Mouse (Mus musculus) lung, postnatal 0 days (tissue): ENCODE results near the gene Sik1. TPM values are rescaled to one million over a fixed set of nuclear protein-coding genes. Genes with fewer than 3 reads are reported as not detected.
A peak's percentile ranks its signal among the peaks of the same experiment; 100 is the strongest.
"Not testable (repeated sequence)": the region's sequence is repeated elsewhere in the genome, so short reads cannot be mapped to it uniquely, and the experiment has no call there.

Experiments
- ATAC-seq: fragments of 200-750 bp; cut with Nextera tagmentation; 2 replicates; pipeline ENCODE4 v1.8.0; 2017; ENCODE audit warnings: moderate library complexity
- DNase-seq: peaks from one replicate; pipeline ENCODE4 v3.0.0-alpha.2; 2016; ENCODE audit warnings: low spot score
- H3K27ac ChIP-seq: fragments of 300-500 bp; sonication (generic); 2 replicates; pipeline ENCODE4 v1.5.1; 2014; ENCODE audit warnings: antibody characterized with exemption, mild to moderate bottlenecking, low read length, mixed read lengths
- H3K27me3 ChIP-seq: fragments of 300-500 bp; sonication (generic); replicated peaks from 2 replicates; pipeline ENCODE4 v1.6.1; 2014; ENCODE audit warnings: low read length, mixed read lengths; ENCODE audit not compliant: insufficient read depth
- H3K36me3 ChIP-seq: fragments of 300-500 bp; sonication (generic); 2 replicates; pipeline ENCODE4 v1.6.1; 2014; ENCODE audit warnings: low read length, mixed read lengths; ENCODE audit not compliant: insufficient read depth
- H3K4me1 ChIP-seq: fragments of 300-500 bp; sonication (generic); 2 replicates; pipeline ENCODE4 v1.6.1; 2014; ENCODE audit warnings: antibody characterized with exemption, low read depth, low read length, mixed read lengths; ENCODE audit not compliant: insufficient read depth
- H3K4me2 ChIP-seq: fragments of 300-500 bp; sonication (generic); replicated peaks from 2 replicates; pipeline ENCODE4 v1.6.1; 2014; ENCODE audit warnings: low read depth, mild to moderate bottlenecking, low read length, moderate library complexity, mixed read lengths
- H3K4me3 ChIP-seq: fragments of 300-500 bp; sonication (generic); 2 replicates; pipeline ENCODE4 v1.5.1; 2014; ENCODE audit warnings: low read depth, low read length
- H3K9ac ChIP-seq: fragments of 300-500 bp; sonication (generic); replicated peaks from 2 replicates; pipeline ENCODE4 v1.6.1; 2014; ENCODE audit warnings: low read depth, mild to moderate bottlenecking
- H3K9me3 ChIP-seq: fragments of 300-500 bp; sonication (generic); 2 replicates; pipeline ENCODE4 v1.6.1; 2016; ENCODE audit warnings: low read length, mixed read lengths
- CTCF ChIP-seq: IDR thresholded peaks from 2 replicates; pipeline ENCODE4 v1.5.1; 2016; ENCODE audit warnings: antibody characterized with exemption, mild to moderate bottlenecking
- EP300 ChIP-seq: IDR thresholded peaks from 2 replicates; pipeline ENCODE4 v1.6.1; 2016; ENCODE audit warnings: antibody characterized with exemption, mild to moderate bottlenecking, control low read depth
- WGBS: fragments of 180-500 bp; shearing (Covaris S2); extraction: QIAGEN DNeasy Blood & Tissue Kit; methylation state at CpG from one replicate; pipeline ENCODE4 v1.1.7; 2014; 5-methylcytosine and 5-hydroxymethylcytosine counted together
- polyA plus RNA-seq: library from polyadenylated mRNA; unstranded; fragments of >200 nt; fragmentation: Nextera tagmentation; extraction: Ambion mirVana; gene quantifications from 2 replicates; pipeline ENCODE4 v1.2.1, GENCODE M21; 2015

Sik1 gene
- polyA plus RNA-seq, 1 experiment from 2014 or later, result 35.9 TPM

- 51% methylated on average over 4 of the region's 4 CpGs for WGBS
- no peak overlapping the region for H3K9ac ChIP-seq
- no peaks in the 10 kb centered on the region for H3K9me3 ChIP-seq
- H3K4me2 ChIP-seq, result no peak overlapping the region
- ATAC-seq, result no peak
- no peaks in the 10 kb centered on the region for H3K27me3 ChIP-seq
- no peaks in the 10 kb centered on the region for H3K36me3 ChIP-seq
- DNase-seq, result peak; percentile 14
- H3K4me1 ChIP-seq, result peaks cover 37% of the 10 kb centered on the region
- TF ChIP-seq CTCF (no peak), EP300 (no peak)
- no peak overlapping the region for H3K4me3 ChIP-seq
- H3K27ac ChIP-seq, result peak overlapping the region; percentile 77
These were observed 36.3 kb upstream of the Sik1 start for GRCm38 (mm10) chr17:31891858-31892257.

GRCm38 (mm10) chr17:31890311-31890951 is 34.8 kb upstream of the Sik1 start:
- peak overlapping the region; percentile 77 for H3K27ac ChIP-seq
- no peaks in the 10 kb centered on the region for H3K9me3 ChIP-seq
- H3K4me3 ChIP-seq, result no peak overlapping the region
- no peaks in the 10 kb centered on the region for H3K27me3 ChIP-seq
- TF ChIP-seq EP300 (peak; percentile 19; the same call in 1 of the 2 replicates), CTCF (no peak)
- peaks cover 29% of the 10 kb centered on the region for H3K4me1 ChIP-seq
- no peaks in the 10 kb centered on the region for H3K36me3 ChIP-seq
- no peak overlapping the region for H3K9ac ChIP-seq
- no peak overlapping the region for H3K4me2 ChIP-seq
- DNase-seq (peak; percentile 36), ATAC-seq (no peak)
- WGBS, result 14% methylated on average over 2 of the region's 2 CpGs

GRCm38 (mm10) chr17:31889446-31890201 is 34.0 kb upstream of the Sik1 start:
- Histone ChIP-seq H3K36me3 (no peaks in the 10 kb centered on the region), H3K9me3 (no peaks in the 10 kb centered on the region), H3K27me3 (no peaks in the 10 kb centered on the region), H3K9ac (no peak overlapping the region), H3K4me2 (no peak overlapping the region), H3K27ac (peak overlapping the region; percentile 77), H3K4me1 (peaks cover 29% of the 10 kb centered on the region), H3K4me3 (no peak overlapping the region)
- DNase-seq (peak; percentile 86), ATAC-seq (peak; percentile 71)
- WGBS, result 45% methylated on average over 9 of the region's 9 CpGs
- TF ChIP-seq CTCF (no peak), EP300 (0 out of 2 replicates have a peak, but pooled peaks have one; percentile 21)

GRCm38 (mm10) chr17:31888540-31888939 is 32.9 kb upstream of the Sik1 start:
- Histone ChIP-seq H3K27me3 (no peaks in the 10 kb centered on the region), H3K36me3 (no peaks in the 10 kb centered on the region), H3K9me3 (no peaks in the 10 kb centered on the region), H3K4me3 (no peak overlapping the region), H3K9ac (no peak overlapping the region), H3K4me2 (no peak overlapping the region), H3K27ac (no peak overlapping the region), H3K4me1 (peaks cover 29% of the 10 kb centered on the region)
- ATAC-seq (no peak), DNase-seq (no peak)
- TF ChIP-seq EP300 (no peak), CTCF (no peak)
- 45% methylated on average over 6 of the region's 6 CpGs for WGBS

- WGBS, result 52% methylated on average over 1 of the region's 1 CpGs
- not testable (repeated sequence) for ATAC-seq, H3K9me3 ChIP-seq, H3K9ac ChIP-seq, H3K27ac ChIP-seq, H3K4me3 ChIP-seq, H3K27me3 ChIP-seq, H3K36me3 ChIP-seq, H3K4me2 ChIP-seq
- peak; percentile 57 for TF ChIP-seq EP300
- DNase-seq, result peak; percentile 65
- peaks cover 10% of the 10 kb centered on the region; the same call in 1 of the 2 replicates for H3K4me1 ChIP-seq
These were observed 29.1 kb upstream of the Sik1 start for GRCm38 (mm10) chr17:31884676-31885075.

- Histone ChIP-seq H3K36me3 (no peaks in the 10 kb centered on the region), H3K27ac (no peak overlapping the region), H3K4me2 (no peak overlapping the region), H3K9me3 (no peaks in the 10 kb centered on the region), H3K4me1 (peaks cover 9% of the 10 kb centered on the region), H3K9ac (no peak overlapping the region), H3K4me3 (no peak overlapping the region), H3K27me3 (no peaks in the 10 kb centered on the region)
- TF ChIP-seq CTCF, result no peak
- TF ChIP-seq EP300, result no peak
- no peak for ATAC-seq
- WGBS, result 67% methylated on average over 10 of the region's 10 CpGs
- DNase-seq, result no peak
These were observed 23.8 kb upstream of the Sik1 start for GRCm38 (mm10) chr17:31879406-31879805.
